8 mouse cellular contexts compared by ENCODE assay signal in genomic region chr3:90221123-90221522, GRCm38 (mm10). TPM values are rescaled to one million over a fixed set of nuclear protein-coding genes. Genes with fewer than 3 reads are reported as not detected.
DNase-seq lines count a peak whose midpoint lies in the region; ATAC-seq and TF ChIP-seq lines count a peak whose summit lies in the region.

No protein-coding gene starts in this region.

- H3K9me3 ChIP-seq in intestine, postnatal 0 days (ENCODE audit: control insufficient read depth), result no peaks in the 10 kb centered on the region

- peaks cover 8% of the 10 kb centered on the region for H3K36me3 ChIP-seq in intestine, postnatal 0 days (ENCODE audit: control insufficient read depth, insufficient read depth)
- H3K36me3 ChIP-seq in myocyte (ENCODE audit: control insufficient read depth, insufficient read depth), result no peaks in the 10 kb centered on the region

- TF ChIP-seq POLR2A in embryonic fibroblast, embryonic 13.5 days (IDR thresholded peaks at IDR 0.05; ENCODE audit: low read depth, low read length), result no peak
- no peak for TF ChIP-seq POLR2A in myocyte (IDR thresholded peaks at IDR 0.05; ENCODE audit: insufficient read length, low read depth)

- no peaks in the 10 kb centered on the region for H3K4me1 ChIP-seq in embryonic fibroblast, embryonic 13.5 days (ENCODE audit: control insufficient read depth, insufficient read depth, low read length)
- H3K4me1 ChIP-seq in intestine, postnatal 0 days (replicated peaks; ENCODE audit: control insufficient read depth, insufficient read depth, low read length), result no peaks in the 10 kb centered on the region

- no peak for ATAC-seq in intestine, postnatal 0 days

- peak overlapping the region; percentile 75 for H3K4me2 ChIP-seq in intestine, postnatal 0 days (replicated peaks; ENCODE audit: low read depth)
- peak overlapping the region; percentile 91 for H3K4me2 ChIP-seq in myocyte (ENCODE audit: low read depth)

- H3K27me3 ChIP-seq in intestine, postnatal 0 days (replicated peaks; ENCODE audit: control insufficient read depth, insufficient read depth, low read length), result no peaks in the 10 kb centered on the region
- no peaks in the 10 kb centered on the region for H3K27me3 ChIP-seq in myocyte (ENCODE audit: control insufficient read depth, insufficient read depth, insufficient read length)

- H3K27ac ChIP-seq in layer of hippocampus, adult 2 months, result peak overlapping the region; percentile 87; the same call in 1 of the 2 replicates
- H3K27ac ChIP-seq in embryonic fibroblast, embryonic 13.5 days (ENCODE audit: insufficient read depth, low read length), result no peak overlapping the region
- H3K27ac ChIP-seq in intestine, postnatal 0 days (ENCODE audit: low read depth, low read length), result peak overlapping the region; percentile 54; the same call in 1 of the 2 replicates

- H3K4me3 ChIP-seq in layer of hippocampus, adult 2 months, result peak overlapping the region; percentile 49; the same call in 1 of the 2 replicates
- peak overlapping the region; percentile 50 for H3K4me3 ChIP-seq in embryonic fibroblast, embryonic 13.5 days (ENCODE audit: insufficient read depth, low read length)
- peak overlapping the region; percentile 49 for H3K4me3 ChIP-seq in intestine, postnatal 0 days (ENCODE audit: low read depth, low read length)
- peak overlapping the region; percentile 28 for H3K4me3 ChIP-seq in myocyte

- no peaks in the 10 kb centered on the region for H3K79me2 ChIP-seq in myocyte (ENCODE audit: control insufficient read depth, insufficient read depth)

- no peak for DNase-seq in layer of hippocampus, adult 2 months (ENCODE audit: low spot score in 2 of 2)
- no peak for DNase-seq in layer of hippocampus, adult 8-10 months (ENCODE audit: low spot score in 2 of 2)
- DNase-seq in cerebellum, adult 11 months, result no peak
- DNase-seq in urinary bladder, postnatal 10 days (ENCODE audit: low spot score), result no peak
- DNase-seq in urinary bladder, postnatal 36 days (ENCODE audit: low spot score in 2 of 2), result no peak

- H3ac ChIP-seq in myocyte (ENCODE audit: control insufficient read depth, insufficient read length), result no peak overlapping the region

- no peak for TF ChIP-seq CTCF in layer of hippocampus, adult 2 months (conservative IDR thresholded peaks at IDR 0.05)
- no peak for TF ChIP-seq CTCF in embryonic fibroblast, embryonic 13.5 days (IDR thresholded peaks at IDR 0.05; ENCODE audit: borderline replicate concordance, insufficient read depth, low read length)
- no peak for TF ChIP-seq CTCF in intestine, postnatal 0 days (IDR thresholded peaks at IDR 0.05; ENCODE audit: low read depth)

- H3K9ac ChIP-seq in intestine, postnatal 0 days (ENCODE audit: low read depth, low read length), result peak overlapping the region; percentile 70

- 17% methylated on average over 5 of the region's 5 CpGs for WGBS in intestine, postnatal 0 days

TF ChIP-seq in myocyte, 11 proteins besides CTCF, POLR2A, EP300 and RAD21:
- TF ChIP-seq E2F4 (IDR thresholded peaks at IDR 0.05; ENCODE audit: insufficient read depth), result no peak
- TF ChIP-seq MYOD1 (IDR thresholded peaks at IDR 0.05; ENCODE audit: control insufficient read depth in 1 of 3, insufficient read length in 2 of 3, low read depth in 2 of 3), result no peak
- no peak for TF ChIP-seq MYOG (IDR thresholded peaks at IDR 0.05; ENCODE audit: control insufficient read depth in 1 of 3, insufficient read depth in 1 of 3, insufficient read length in 2 of 3, low read depth in 2 of 3)
- TF ChIP-seq SRF (IDR thresholded peaks at IDR 0.05; ENCODE audit: control insufficient read depth, insufficient read length, low read depth), result no peak
- TF ChIP-seq TCF3 (IDR thresholded peaks at IDR 0.05; ENCODE audit: insufficient read length, low read depth), result no peak
- TF ChIP-seq TCF12 (IDR thresholded peaks at IDR 0.05; ENCODE audit: insufficient read depth, poor library complexity, severe bottlenecking), result no peak
- no peak for TF ChIP-seq POLR2AphosphoS2 (IDR thresholded peaks at IDR 0.05; ENCODE audit: insufficient read length, low read depth)
- TF ChIP-seq USF1 (IDR thresholded peaks at IDR 0.05; ENCODE audit: low read depth), result no peak
- no peak for TF ChIP-seq MAX (IDR thresholded peaks at IDR 0.05; ENCODE audit: low read depth)
- TF ChIP-seq CEBPB (IDR thresholded peaks at IDR 0.05; ENCODE audit: insufficient read depth, poor library complexity, severe bottlenecking), result no peak
- TF ChIP-seq REST (IDR thresholded peaks at IDR 0.05; ENCODE audit: insufficient read depth, insufficient read length), result no peak

RNA-seq across cellular contexts. Expression of gene Rab13, which starts 7.6 kb away (rescaled TPM):
- total RNA-seq in layer of hippocampus, adult 2 months (2021), result 1 to 10 TPM; 6.2 to 8.8 TPM
- total RNA-seq in layer of hippocampus, adult 8-10 months (2022), result 10 to 100 TPM in 1 of 4 experiments, 1 to 10 TPM in 3; 7.4 to 10.4 (median 7.7) TPM
- 32.1 and 33.5 TPM in 2 replicates for polyA plus RNA-seq in embryonic fibroblast, embryonic 13.5 days (2011; ENCODE audit: insufficient read length, low read depth, missing spikeins)
- 22.7 and 23.1 TPM in 2 replicates for polyA plus RNA-seq in intestine, postnatal 0 days (2015; fragmentation: Nextera tagmentation; extraction: Ambion mirVana)
- 28.1 TPM for polyA plus RNA-seq in myocyte (2012; fragmentation: generic; extraction: Trizol)

RNA-seq across cellular contexts. Expression of gene Rps27, which starts 7.7 kb away (rescaled TPM):
- 100 to 1,000 TPM; 995 to 997 TPM for total RNA-seq in layer of hippocampus, adult 2 months (2021)
- total RNA-seq in layer of hippocampus, adult 8-10 months (2022), result 1,000 to 10,000 TPM in 3 of 4 experiments, 100 to 1,000 TPM in 1; 970 to 1,112 (median 1,031) TPM
- 36.9 and 264 TPM in 2 replicates for polyA plus RNA-seq in embryonic fibroblast, embryonic 13.5 days (2011; ENCODE audit: insufficient read length, low read depth, missing spikeins)
- 1,181 and 1,228 TPM in 2 replicates for polyA plus RNA-seq in intestine, postnatal 0 days (2015; fragmentation: Nextera tagmentation; extraction: Ambion mirVana)
- 3,699 TPM for polyA plus RNA-seq in myocyte (2012; fragmentation: generic; extraction: Trizol)

RNA-seq across cellular contexts. Expression of gene Jtb, which starts 10.3 kb away (rescaled TPM):
- total RNA-seq in layer of hippocampus, adult 2 months (2021), result 10 to 100 TPM; 44.3 to 45.3 TPM
- 10 to 100 TPM; 36.9 to 38.2 (median 37.4) TPM for total RNA-seq in layer of hippocampus, adult 8-10 months (2022)
- polyA plus RNA-seq in embryonic fibroblast, embryonic 13.5 days (2011; ENCODE audit: insufficient read length, low read depth, missing spikeins), result 47.1 and 47.5 TPM in 2 replicates
- polyA plus RNA-seq in intestine, postnatal 0 days (2015; fragmentation: Nextera tagmentation; extraction: Ambion mirVana), result 169 and 172 TPM in 2 replicates
- 39.9 TPM for polyA plus RNA-seq in myocyte (2012; fragmentation: generic; extraction: Trizol)

RNA-seq across cellular contexts. Expression of gene Creb3l4, which starts 22.2 kb away (rescaled TPM):
- total RNA-seq in layer of hippocampus, adult 2 months (2021), result not detected
- under 1 TPM in 2 of 4 experiments, not detected in 2; 0.23 to 0.45 TPM for total RNA-seq in layer of hippocampus, adult 8-10 months (2022)
- 2.0 and 2.3 TPM in 2 replicates for polyA plus RNA-seq in embryonic fibroblast, embryonic 13.5 days (2011; ENCODE audit: insufficient read length, low read depth, missing spikeins)
- polyA plus RNA-seq in intestine, postnatal 0 days (2015; fragmentation: Nextera tagmentation; extraction: Ambion mirVana), result 7.5 and 8.6 TPM in 2 replicates
- 0.22 TPM for polyA plus RNA-seq in myocyte (2012; fragmentation: generic; extraction: Trizol)

RNA-seq across cellular contexts. Expression of gene Slc39a1, which starts 26.8 kb away (rescaled TPM):
- 10 to 100 TPM; 42.5 to 45.5 TPM for total RNA-seq in layer of hippocampus, adult 2 months (2021)
- total RNA-seq in layer of hippocampus, adult 8-10 months (2022), result 10 to 100 TPM; 43.0 to 64.2 (median 50.4) TPM
- 253 and 312 TPM in 2 replicates for polyA plus RNA-seq in embryonic fibroblast, embryonic 13.5 days (2011; ENCODE audit: insufficient read length, low read depth, missing spikeins)
- polyA plus RNA-seq in intestine, postnatal 0 days (2015; fragmentation: Nextera tagmentation; extraction: Ambion mirVana), result 153 and 158 TPM in 2 replicates
- polyA plus RNA-seq in myocyte (2012; fragmentation: generic; extraction: Trizol), result 111 TPM
